Mouse (Mus musculus) gastrocnemius, postnatal 25 days (tissue): Measurements from ENCODE around the gene Lap3. TPM values are rescaled to one million over a fixed set of nuclear protein-coding genes. Genes with fewer than 3 reads are reported as not detected.
A peak's percentile ranks its signal among the peaks of the same experiment; 100 is the strongest.

Source experiments
- DNase-seq: peaks from one replicate; pipeline ENCODE4 v3.0.0; 2022
- long read RNA-seq, 2 experiments: library from polyadenylated mRNA; stranded (forward); transcript quantifications; one replicate each; pipeline ENCODE4 v2.0.0; 2021
- total RNA-seq, 2 experiments: library from RNA; stranded (reverse); gene quantifications; 1 replicate in 1 of 2; 2 replicates in 1 of 2; pipeline ENCODE4 v1.2.3; 2021

Gene Lap3
- total RNA-seq = 10 to 100 TPM; 55.6 to 57.2 TPM
- long read RNA-seq, experiment 1, transcript Lap3-201 (13 exons, 2,267 nt) = major isoform, 53 of 68 reads
- long read RNA-seq, experiment 1, partial matches to known transcripts = 8 of 68 reads
- long read RNA-seq, experiment 1, other reads (novel, unspliced or antisense) = 7 of 68 reads
- long read RNA-seq, experiment 2, transcript Lap3-201 (13 exons, 2,267 nt) = major isoform, 73 of 85 reads
- long read RNA-seq, experiment 2, partial matches to known transcripts = 3 of 85 reads
- long read RNA-seq, experiment 2, other reads (novel, unspliced or antisense) = 9 of 85 reads

DNA sequence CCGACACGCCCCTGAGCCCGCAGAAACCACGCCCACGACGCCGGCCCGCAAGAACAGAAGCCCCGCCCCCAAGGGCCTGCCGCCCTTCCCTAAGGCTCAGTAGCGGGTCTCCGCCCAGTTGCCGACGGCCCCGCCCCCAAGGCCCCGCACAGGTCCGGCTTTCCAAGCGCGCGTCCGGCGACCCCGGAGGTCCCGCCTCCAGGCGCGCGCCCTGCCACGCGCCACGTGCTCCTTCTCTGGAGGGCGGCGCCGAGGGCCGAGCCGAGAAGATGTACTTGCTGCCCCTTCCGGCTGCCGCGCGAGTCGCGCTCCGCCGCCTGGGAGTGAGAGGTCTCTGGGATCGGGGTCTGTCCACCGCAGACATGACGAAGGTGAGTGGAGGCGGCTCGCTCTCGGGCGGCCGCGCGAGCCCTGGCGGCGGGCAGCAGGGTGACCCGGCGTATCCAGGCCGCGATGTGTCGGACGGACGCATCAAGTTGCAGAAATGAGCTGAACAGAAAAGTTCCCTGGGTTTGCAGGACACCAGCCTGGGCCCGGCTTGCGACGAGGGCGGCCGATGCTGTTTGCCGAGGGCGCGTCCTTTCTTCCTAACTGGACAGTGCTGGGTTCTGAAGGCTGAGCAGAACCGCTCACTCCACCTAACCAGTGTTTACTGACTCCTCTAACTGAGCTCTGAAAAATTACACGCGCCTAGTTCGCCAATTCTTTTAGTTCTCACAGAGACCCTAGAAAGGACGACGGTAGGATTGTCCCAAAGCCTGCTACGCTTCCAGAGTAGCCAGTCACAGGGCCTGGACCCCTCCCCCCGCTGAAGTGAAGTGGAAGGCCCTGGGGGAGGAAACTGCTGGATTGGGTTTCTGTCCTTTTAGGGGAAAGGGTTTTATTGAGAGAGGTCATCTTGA lies at the start of gene Lap3:
Gene Lap3, plus strand, starts transcription at position 184 of the 902 bp plus-strand sequence.
- DNase-seq = peak; percentile 99

DNA sequence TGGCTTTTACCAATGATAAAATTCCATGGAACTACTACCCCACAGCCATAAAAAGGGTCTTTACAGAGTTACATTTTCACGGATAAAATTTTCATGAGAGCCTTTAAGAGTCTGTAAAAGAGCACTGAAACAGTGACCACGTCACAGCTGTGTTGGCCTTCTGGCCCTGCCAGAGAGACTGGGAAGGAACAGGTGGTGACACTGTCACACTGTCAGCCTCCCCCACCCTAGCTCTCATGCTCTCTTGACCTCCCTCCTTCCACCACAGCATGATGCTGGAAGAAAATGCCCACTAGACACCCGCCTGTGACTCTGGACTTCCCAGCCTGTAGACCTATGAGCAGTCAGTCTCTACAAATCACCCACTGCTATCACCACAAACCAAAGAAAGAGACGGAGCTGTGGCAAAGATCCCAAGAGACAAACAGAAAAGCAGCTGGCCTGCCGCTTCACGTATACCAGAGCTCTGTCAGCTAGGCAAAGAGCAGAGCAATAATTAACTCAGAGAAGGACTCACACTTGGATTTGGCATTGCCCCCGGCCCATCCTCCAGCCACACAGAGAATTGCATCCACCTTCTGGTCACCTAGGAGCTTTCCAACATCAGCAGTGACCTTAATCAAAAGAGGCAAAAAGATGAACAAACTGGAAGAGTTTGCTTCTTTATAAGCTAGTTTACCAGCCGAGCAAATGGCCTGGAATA lies 48.9 kb upstream of the Lap3 start:
- DNase-seq = no peak

DNA sequence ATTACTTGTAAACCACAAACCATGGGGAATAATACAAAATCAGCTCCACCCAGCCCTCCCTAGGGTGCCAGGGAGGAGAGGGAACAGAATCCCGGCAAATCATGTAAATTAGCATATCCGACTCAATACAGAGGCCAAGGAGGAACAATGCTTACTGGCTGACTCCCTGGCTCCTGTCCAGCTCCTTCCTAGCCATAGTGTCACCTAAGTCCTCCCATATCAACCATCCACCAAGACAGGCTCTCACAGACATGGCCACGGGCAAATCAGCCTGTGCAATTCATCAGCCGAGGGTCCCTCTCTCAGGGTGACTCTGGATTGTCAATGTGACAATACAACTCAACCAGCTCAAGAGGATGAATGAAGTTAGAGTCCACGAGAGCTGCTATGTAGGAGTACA lies 44.5 kb upstream of the Lap3 start:
- no peak for DNase-seq

DNA sequence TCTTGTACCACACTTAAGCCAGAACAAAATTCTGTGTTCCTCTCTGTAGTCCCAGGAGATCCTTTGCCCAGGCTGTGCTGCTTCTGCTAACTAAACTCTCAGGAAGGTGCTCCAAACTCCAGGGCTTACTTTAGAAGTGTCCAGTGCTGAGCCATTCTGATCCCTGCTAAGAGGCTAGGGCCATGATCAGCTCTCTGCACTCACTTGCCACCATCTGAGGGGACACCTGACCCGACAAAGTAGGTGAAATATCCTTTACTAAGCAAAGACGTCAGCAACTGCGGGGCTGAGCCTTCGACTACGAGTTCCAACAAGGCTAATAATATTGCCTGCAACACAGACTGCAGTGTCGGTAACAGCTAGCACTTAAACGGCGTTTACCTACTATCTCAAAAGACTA lies 44.0 kb upstream of the Lap3 start:
- DNase-seq = no peak

DNA sequence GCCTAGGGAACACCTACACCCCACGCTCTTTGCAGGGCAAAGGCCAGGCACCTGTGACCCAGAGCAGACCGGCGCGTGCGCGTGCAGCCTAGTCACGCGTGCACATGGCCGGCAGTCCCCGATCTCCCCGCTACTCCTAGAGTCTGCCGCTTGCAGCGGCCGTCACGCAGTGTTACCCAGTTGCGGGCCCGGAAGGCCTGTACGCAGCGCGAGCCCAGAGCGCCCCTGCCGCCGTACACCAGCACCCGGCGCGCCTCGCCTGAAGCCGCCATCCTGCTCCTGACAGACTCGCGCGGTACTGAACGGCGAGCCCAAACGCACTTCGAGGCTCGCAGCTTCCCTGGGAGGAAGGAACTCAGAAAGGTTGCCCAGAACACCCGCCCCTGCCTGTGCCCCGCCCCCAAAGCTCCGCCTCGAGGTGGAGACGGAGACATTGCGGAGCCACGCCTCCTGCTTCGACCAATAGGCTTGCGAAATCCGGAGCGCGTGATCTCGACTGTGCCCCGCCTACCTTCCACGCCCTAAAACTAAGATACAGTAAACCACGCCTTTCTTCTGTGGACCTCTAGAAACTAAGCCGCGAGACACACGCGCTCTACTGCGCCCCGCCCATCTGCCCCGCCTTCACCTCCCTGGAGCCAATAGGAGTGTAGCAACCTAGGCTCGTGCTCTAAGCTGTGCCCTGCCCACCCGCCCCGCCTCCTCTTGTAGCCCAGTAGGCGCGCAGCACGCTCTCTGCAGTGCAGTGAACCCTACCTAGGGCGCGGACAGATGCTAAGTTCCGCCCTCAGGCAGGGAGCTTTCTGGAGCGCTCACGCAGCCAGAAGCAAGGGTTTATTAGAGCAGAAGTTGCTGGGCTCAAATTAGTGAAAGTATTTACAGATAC lies 43.1 kb upstream of the Lap3 start, which contains the start of gene Qdpr:
Gene Qdpr, minus strand, starts transcription at position 406 of the 886 bp plus-strand sequence.
- peak; percentile 96 for DNase-seq

DNA sequence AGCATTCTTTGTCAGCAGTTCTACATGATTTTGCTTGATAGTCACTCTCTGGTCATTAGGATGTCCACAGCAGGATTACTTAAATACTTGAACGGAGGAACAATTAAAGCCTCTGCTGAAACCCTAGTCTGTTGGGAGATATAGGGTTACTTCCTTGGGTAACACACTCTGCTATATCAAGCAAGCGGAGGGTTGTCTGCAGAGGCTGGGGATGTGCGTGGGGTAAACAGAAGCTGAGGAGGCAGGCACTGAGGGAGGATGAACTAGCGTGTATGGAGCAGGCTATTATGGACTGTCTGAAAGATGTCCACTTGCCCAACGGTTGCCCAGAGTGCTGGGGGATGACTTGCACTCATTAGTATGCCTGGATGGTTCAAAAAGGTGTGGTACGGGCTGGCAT lies 39.7 kb upstream of the Lap3 start, which contains the start of gene Clrn2:
Gene Clrn2, plus strand, starts transcription at position 301 of the 400 bp plus-strand sequence.
- DNase-seq = no peak

- no peak for DNase-seq
Measured at GRCm38 (mm10) chr5:45454456-45454855, 38.7 kb upstream of the Lap3 start.

GRCm38 (mm10) chr5:45472880-45473450 lies 20.2 kb upstream of the Lap3 start:
- no peak for DNase-seq

DNA sequence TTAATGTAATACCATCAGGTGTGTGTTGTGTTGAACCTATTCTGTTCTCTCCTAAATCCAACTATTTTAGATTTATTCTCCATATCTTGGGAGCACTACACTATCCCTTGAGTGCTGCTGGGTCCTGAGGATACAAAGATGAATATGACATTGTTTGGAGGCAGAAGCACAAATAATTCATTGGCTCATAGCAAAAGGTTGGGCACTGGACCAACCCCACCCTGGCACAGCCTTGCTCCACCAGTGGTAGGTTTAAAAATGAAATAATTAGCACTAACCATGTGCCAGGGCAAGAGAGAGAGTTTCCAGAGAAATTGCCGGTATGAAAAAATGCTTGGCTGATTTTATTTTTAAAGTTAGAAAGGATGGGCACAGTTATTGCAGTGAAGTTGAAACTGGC lies 19.7 kb upstream of the Lap3 start:
- no peak for DNase-seq

GRCm38 (mm10) chr5:45474215-45474614 lies 19.0 kb upstream of the Lap3 start:
- no peak for DNase-seq

DNA sequence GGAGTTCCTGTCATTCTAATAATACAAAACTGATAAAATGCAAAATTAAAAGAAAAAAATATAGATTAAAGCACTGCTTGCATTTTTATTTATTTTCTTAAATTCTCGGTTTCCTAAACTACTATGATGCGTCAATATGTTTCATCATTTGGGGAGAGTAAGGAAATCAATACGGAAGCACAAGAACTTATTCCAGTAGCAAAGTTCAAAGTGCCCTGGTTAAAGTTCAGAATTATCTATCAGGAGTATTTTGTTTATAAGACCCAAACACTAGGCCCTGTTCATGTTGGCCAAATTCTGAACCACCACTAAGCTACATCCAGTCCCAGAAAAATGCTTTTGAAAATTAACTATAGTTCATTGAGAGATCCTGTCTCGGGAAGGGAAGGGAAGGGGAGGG lies 18.4 kb upstream of the Lap3 start:
- DNase-seq = no peak

- DNase-seq = no peak
Measured at GRCm38 (mm10) chr5:45475771-45476170, 17.4 kb upstream of the Lap3 start.

- no peak for DNase-seq
Measured at GRCm38 (mm10) chr5:45476288-45476687, 16.9 kb upstream of the Lap3 start.

DNA sequence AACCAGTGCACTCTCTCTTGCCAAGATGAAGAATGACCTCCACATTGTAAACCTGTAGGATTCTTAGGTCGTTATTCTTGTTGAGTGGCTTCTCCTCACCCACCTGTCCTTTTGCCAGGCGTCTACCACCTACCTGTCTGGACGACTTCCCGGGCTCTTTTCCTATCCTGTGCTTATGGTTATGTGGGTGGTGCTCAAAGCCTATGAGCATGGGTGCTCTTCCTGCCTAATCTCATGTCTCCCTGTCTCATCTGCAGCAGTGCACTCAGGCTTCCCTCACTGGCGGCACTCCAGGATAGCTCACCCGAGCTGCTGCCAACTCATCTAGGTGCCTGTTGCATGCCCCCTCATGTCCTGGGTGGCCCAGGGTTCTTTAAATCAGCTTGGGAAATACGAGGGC lies 15.6 kb upstream of the Lap3 start:
- no peak for DNase-seq

DNA sequence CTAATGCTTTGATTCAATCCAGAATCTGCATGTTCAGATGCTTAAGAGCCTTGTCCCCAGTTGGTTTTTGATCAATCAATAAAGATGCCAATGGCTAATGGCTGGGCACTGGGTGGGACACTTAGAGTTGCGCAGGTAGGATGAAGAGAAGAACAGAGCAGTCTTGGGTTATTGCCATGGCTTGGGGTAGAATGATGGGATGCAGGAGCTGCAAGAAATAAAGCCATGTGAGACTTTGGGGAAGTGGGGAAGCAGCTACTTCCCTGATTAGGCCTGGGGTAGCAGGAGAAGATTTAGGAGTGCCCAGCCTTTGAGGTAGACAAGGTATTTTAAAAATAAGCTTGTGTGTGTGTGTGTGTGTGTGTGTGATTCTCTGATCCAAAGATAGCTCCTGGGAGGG lies 13.1 kb upstream of the Lap3 start:
- no peak for DNase-seq

DNA sequence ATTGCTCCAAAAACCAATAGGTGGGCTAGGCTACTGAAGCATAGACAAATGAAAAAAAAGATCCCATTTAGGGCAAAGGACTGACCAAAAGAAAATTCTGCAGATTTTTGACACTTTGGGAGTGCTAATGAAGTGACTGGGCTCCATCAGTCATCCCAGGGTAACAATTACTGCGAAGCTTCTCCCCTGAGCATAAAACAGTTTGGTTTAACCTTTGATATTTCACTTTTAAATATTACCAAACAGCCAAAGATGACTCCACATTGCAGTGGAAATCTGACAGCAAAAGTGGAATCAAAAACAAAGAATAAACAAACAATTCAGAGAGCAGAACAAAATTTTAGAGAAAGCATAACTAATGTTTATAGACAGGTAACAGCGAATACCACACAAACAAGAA lies 12.0 kb upstream of the Lap3 start:
- no peak for DNase-seq

DNA sequence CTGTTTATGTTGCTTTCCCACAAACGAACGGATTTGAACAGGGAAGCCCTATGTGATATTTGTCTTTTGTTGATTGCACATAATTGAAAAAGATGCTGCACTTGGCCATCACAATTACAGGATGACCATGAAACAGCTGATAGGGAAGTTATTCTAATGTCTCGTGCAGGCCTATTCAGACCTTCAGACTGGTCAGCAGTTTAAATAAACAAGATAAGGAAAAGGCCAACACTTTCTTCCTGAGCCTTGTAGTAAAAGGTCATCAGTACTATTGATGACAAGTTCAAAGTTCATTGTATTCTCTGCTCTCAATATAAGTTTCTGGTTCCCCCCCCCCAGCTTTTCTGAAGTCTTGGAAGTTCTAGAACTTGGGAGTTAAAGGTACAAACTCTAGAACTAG lies 10.6 kb upstream of the Lap3 start:
- no peak for DNase-seq

GRCm38 (mm10) chr5:45483654-45484053 lies 9.5 kb upstream of the Lap3 start:
- DNase-seq = no peak

GRCm38 (mm10) chr5:45491776-45492175 lies 1.4 kb upstream of the Lap3 start:
- DNase-seq = no peak

- no peak for DNase-seq
Measured at GRCm38 (mm10) chr5:45494093-45494755, 1.1 kb downstream of the Lap3 start.
